Mouse (Mus musculus): ENCODE data around the gene Naxd. TPM values are rescaled to one million over a fixed set of nuclear protein-coding genes. Genes with fewer than 3 reads are reported as not detected.
A peak's percentile ranks its signal among the peaks of the same experiment; 100 is the strongest.
"Not testable (repeated sequence)": the region's sequence is repeated elsewhere in the genome, so short reads cannot be mapped to it uniquely, and the experiment has no call there.

Naxd gene
- polyA plus RNA-seq, 1 experiment from 2014 or later = 131 TPM

DNA sequence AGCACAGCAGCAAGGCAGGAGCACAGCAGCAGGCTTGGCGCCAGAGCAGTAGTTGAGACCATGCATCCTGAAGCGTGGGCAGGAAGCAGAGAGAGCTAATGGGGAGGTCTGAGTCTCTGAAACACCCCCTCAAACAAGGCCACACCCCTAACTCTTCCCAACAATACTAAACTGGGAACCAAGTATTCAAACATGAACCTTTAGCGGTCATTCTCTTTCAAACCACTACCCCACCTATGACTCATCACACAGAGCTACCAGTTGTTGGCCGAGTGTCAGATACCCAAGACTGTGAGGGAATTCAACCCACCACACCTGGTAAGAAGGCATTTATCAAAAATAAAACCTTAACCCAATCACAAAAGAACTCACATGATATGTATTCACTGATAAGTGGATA is 10.1 kb upstream of the Naxd start:
- no peak overlapping the region for H3K4me3 ChIP-seq (ENCODE audit: low read depth, low read length)
- no peak overlapping the region for H3K4me2 ChIP-seq
- ATAC-seq (ENCODE audit: insufficient read depth) (no peak), DNase-seq (no peak)
- no peaks in the 10 kb centered on the region for H3K9me3 ChIP-seq (ENCODE audit: low read depth, low read length)
- no peaks in the 10 kb centered on the region for H3K4me1 ChIP-seq (ENCODE audit: insufficient read depth)
- H3K27me3 ChIP-seq (ENCODE audit: insufficient read depth, low read length) = no peaks in the 10 kb centered on the region
- 64% methylated on average over 4 of the region's 4 CpGs for WGBS
- no peak overlapping the region for H3K27ac ChIP-seq (ENCODE audit: low read depth)
- no peaks in the 10 kb centered on the region for H3K36me3 ChIP-seq (ENCODE audit: insufficient read depth)
- no peak for TF ChIP-seq CTCF (IDR thresholded peaks at IDR 0.05; ENCODE audit: low read depth)
- no peak overlapping the region for H3K9ac ChIP-seq

DNA sequence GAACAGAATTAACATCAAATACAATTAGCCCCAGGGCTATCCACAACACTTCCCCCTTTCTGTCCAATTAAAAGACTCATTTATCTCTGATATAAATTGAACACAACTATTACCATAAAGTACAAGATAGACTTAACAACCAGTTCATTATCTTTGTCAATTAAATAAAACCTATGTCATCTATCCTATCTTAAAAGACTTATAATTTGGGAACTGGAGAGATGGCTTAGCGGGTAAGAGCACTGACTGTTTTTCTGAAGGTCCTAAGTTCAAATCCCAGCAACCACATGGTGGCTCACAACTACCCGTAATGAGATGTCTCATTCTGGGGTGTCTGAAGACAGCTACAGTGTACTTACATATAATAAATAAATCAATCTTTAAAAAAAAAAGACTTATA is 5.0 kb upstream of the Naxd start:
- H3K9me3 ChIP-seq (ENCODE audit: low read depth, low read length); DNase-seq; H3K27me3 ChIP-seq (ENCODE audit: insufficient read depth, low read length); H3K4me3 ChIP-seq (ENCODE audit: low read depth, low read length); H3K4me1 ChIP-seq (ENCODE audit: insufficient read depth); H3K9ac ChIP-seq; ATAC-seq (ENCODE audit: insufficient read depth); H3K4me2 ChIP-seq; H3K36me3 ChIP-seq (ENCODE audit: insufficient read depth); H3K27ac ChIP-seq (ENCODE audit: low read depth): not testable (repeated sequence)
- WGBS = 68% methylated on average over 2 of the region's 2 CpGs

DNA sequence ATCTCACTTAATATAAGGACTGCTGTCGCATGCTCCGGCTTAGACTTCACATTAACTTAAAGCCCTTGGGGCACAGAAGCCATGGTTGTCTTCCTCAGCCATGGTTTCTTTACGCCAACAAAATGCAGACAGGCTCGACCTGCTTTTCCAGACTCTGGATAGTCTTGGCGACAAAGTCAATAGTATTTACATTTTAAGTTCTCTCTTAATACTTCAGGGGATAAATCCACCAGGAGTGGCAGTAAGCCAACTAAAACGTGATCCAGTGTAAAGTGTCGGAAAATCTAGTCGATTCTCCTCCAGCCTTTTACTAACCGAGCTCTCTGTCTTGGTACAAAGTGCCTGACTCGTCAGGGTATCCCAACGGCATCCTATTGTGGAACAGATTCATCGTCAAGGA is 975 bp downstream of the Naxd start:
- Histone ChIP-seq H3K9me3 (ENCODE audit: low read depth, low read length) (no peaks in the 10 kb centered on the region), H3K27me3 (ENCODE audit: insufficient read depth, low read length) (no peaks in the 10 kb centered on the region), H3K27ac (ENCODE audit: low read depth) (no peak overlapping the region), H3K36me3 (ENCODE audit: insufficient read depth) (peaks cover 16% of the 10 kb centered on the region), H3K4me1 (ENCODE audit: insufficient read depth) (peaks cover 10% of the 10 kb centered on the region; the same call in 1 of the 2 replicates), H3K4me3 (ENCODE audit: low read depth, low read length) (peak overlapping the region; percentile 92), H3K4me2 (peak overlapping the region; percentile 80), H3K9ac (no peak overlapping the region)
- TF ChIP-seq CTCF (IDR thresholded peaks at IDR 0.05; ENCODE audit: low read depth) = no peak
- ATAC-seq (ENCODE audit: insufficient read depth) (no peak), DNase-seq (peak; percentile 27)
- WGBS = 58% methylated on average over 12 of the region's 12 CpGs

DNA sequence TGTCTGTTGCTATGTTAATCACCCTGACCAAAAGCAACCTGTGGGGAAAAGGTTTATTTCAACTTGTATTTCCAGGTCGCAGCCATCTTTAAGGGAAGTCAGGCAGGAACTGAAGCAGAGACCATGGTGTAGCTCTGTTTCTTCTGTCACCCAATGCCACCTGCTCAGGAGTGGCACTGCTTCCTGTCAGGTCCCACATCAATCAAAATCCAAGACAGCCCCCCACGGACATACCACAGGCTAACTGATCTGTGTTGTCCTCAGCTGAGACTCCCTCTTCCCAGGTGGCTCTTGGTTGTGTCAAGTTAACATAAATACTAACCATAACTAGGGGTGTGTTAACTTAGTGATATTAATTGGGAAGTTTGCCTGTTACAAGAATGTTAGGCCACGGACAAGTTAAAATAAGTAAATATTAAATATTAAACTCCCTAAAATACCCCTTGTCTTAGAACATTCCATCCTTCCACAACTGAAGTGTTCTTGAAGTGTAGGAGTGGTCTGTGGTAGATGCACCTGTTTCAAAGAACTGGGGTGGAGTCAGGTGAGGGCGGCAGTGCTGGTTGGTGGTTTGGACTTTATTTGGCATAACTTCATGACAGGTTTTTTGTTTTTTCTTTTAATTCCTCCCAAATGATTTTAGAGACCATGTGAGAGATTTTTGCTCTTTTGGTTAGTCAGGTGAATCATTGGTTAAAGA is 1.6 kb downstream of the Naxd start:
- no peak overlapping the region for H3K9ac ChIP-seq
- no peak overlapping the region for H3K27ac ChIP-seq (ENCODE audit: low read depth)
- peak overlapping the region; percentile 92; the same call in 1 of the 2 replicates for H3K4me3 ChIP-seq (ENCODE audit: low read depth, low read length)
- peaks cover 22% of the 10 kb centered on the region for H3K36me3 ChIP-seq (ENCODE audit: insufficient read depth)
- TF ChIP-seq CTCF (IDR thresholded peaks at IDR 0.05; ENCODE audit: low read depth) = no peak
- peaks cover 10% of the 10 kb centered on the region; the same call in 1 of the 2 replicates for H3K4me1 ChIP-seq (ENCODE audit: insufficient read depth)
- no peak for ATAC-seq (ENCODE audit: insufficient read depth)
- peak overlapping the region; percentile 80 for H3K4me2 ChIP-seq
- WGBS = 64% methylated on average over 4 of the region's 4 CpGs
- DNase-seq = peak; percentile 21
- H3K27me3 ChIP-seq (ENCODE audit: insufficient read depth, low read length) = no peaks in the 10 kb centered on the region
- no peaks in the 10 kb centered on the region for H3K9me3 ChIP-seq (ENCODE audit: low read depth, low read length)

GRCm38 (mm10) chr8:11503476-11504232 is 6.3 kb downstream of the Naxd start:
- Histone ChIP-seq H3K4me3 (ENCODE audit: low read depth, low read length) (no peak overlapping the region), H3K4me1 (ENCODE audit: insufficient read depth) (peaks cover 2% of the 10 kb centered on the region; the same call in 1 of the 2 replicates), H3K4me2 (no peak overlapping the region), H3K9me3 (ENCODE audit: low read depth, low read length) (no peaks in the 10 kb centered on the region), H3K27ac (ENCODE audit: low read depth) (no peak overlapping the region), H3K9ac (no peak overlapping the region), H3K36me3 (ENCODE audit: insufficient read depth) (peaks cover 53% of the 10 kb centered on the region), H3K27me3 (ENCODE audit: insufficient read depth, low read length) (no peaks in the 10 kb centered on the region)
- DNase-seq (no peak), ATAC-seq (ENCODE audit: insufficient read depth) (no peak)
- WGBS = 86% methylated on average over 13 of the region's 13 CpGs
- no peak for TF ChIP-seq CTCF (IDR thresholded peaks at IDR 0.05; ENCODE audit: low read depth)

DNA sequence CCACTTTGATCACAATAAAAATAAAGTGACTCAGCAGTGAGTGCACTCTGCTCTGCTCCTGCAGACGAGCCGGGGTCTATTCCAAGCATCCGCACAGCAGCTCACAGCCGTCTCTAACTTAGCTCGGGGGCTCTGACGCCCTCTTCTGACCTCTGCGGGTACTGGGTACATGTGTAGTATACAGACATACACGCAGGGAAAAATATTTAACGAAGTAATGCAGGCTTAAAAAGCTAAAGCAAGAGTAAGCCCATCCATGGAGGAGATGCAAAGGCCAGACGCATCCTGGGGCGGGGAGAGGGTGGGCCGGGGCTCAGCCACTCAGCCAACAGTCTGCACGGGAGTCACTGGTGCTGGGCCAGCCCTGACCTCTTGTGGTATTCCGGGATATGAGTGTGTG is 8.8 kb downstream of the Naxd start:
- peaks cover 74% of the 10 kb centered on the region for H3K36me3 ChIP-seq (ENCODE audit: insufficient read depth)
- DNase-seq = no peak
- no peaks in the 10 kb centered on the region for H3K4me1 ChIP-seq (ENCODE audit: insufficient read depth)
- H3K9me3 ChIP-seq (ENCODE audit: low read depth, low read length) = no peaks in the 10 kb centered on the region
- TF ChIP-seq CTCF (IDR thresholded peaks at IDR 0.05; ENCODE audit: low read depth) = no peak
- H3K27me3 ChIP-seq (ENCODE audit: insufficient read depth, low read length) = no peaks in the 10 kb centered on the region
- WGBS = 82% methylated on average over 14 of the region's 14 CpGs
- H3K9ac ChIP-seq = no peak overlapping the region
- ATAC-seq (ENCODE audit: insufficient read depth) = no peak
- H3K4me2 ChIP-seq = no peak overlapping the region
- no peak overlapping the region for H3K4me3 ChIP-seq (ENCODE audit: low read depth, low read length)
- no peak overlapping the region for H3K27ac ChIP-seq (ENCODE audit: low read depth)

GRCm38 (mm10) chr8:11506802-11507201 is 9.5 kb downstream of the Naxd start:
- Histone ChIP-seq H3K9me3 (ENCODE audit: low read depth, low read length) (no peaks in the 10 kb centered on the region), H3K27me3 (ENCODE audit: insufficient read depth, low read length) (no peaks in the 10 kb centered on the region), H3K4me3 (ENCODE audit: low read depth, low read length) (no peak overlapping the region), H3K4me2 (no peak overlapping the region), H3K4me1 (ENCODE audit: insufficient read depth) (no peaks in the 10 kb centered on the region), H3K27ac (ENCODE audit: low read depth) (no peak overlapping the region), H3K9ac (no peak overlapping the region), H3K36me3 (ENCODE audit: insufficient read depth) (peaks cover 80% of the 10 kb centered on the region)
- DNase-seq = peak; percentile 69
- ATAC-seq (ENCODE audit: insufficient read depth) = no peak
- 65% methylated on average over 6 of the region's 6 CpGs for WGBS
- TF ChIP-seq CTCF (IDR thresholded peaks at IDR 0.05; ENCODE audit: low read depth) = peak; percentile 72
